Mouse (Mus musculus) CH12.LX (cell line): ENCODE measurements around the gene Lbhd1.

Source experiments
- CTCF ChIP-seq, 2 experiments: IDR thresholded peaks in 1 of 2; conservative IDR thresholded peaks in 1 of 2; 2 replicates each; pipeline ENCODE4 v1.5.1; 2011 to 2012; ENCODE audit warnings: low read depth in 2 of 2, low read length in 2 of 2, improper control_type of control experiment in 1 of 2, inconsistent platforms in 1 of 2, mild to moderate bottlenecking in 1 of 2, moderate library complexity in 1 of 2
- E2F4 ChIP-seq: IDR thresholded peaks from 2 replicates; pipeline ENCODE4 v1.6.1; 2011; ENCODE audit warnings: low read depth, low read length, improper control_type of control experiment; ENCODE audit not compliant: insufficient replicate concordance
- EP300 ChIP-seq: IDR thresholded peaks from 2 replicates; pipeline ENCODE4 v1.6.1; 2011; ENCODE audit warnings: low read length, improper control_type of control experiment
- IRF4 ChIP-seq: IDR thresholded peaks from 2 replicates; pipeline ENCODE4 v1.6.1; 2014; ENCODE audit warnings: low read depth, mild to moderate bottlenecking, inconsistent platforms, low read length, improper control_type of control experiment
- JUND ChIP-seq: conservative IDR thresholded peaks from 2 replicates; pipeline ENCODE4 v1.6.1; 2011; ENCODE audit warnings: low read depth, low read length, improper control_type of control experiment
- POLR2A ChIP-seq: IDR thresholded peaks from 2 replicates; pipeline ENCODE4 v1.6.1; 2011; ENCODE audit warnings: low read depth, mild to moderate bottlenecking, improper control_type of control experiment, low read length
- TBP ChIP-seq: conservative IDR thresholded peaks from 2 replicates; pipeline ENCODE4 v1.6.1; 2011; ENCODE audit warnings: low read depth, low read length, improper control_type of control experiment
- ZMIZ1 ChIP-seq: IDR thresholded peaks from 2 replicates; pipeline ENCODE4 v1.6.1; 2012; ENCODE audit warnings: low read depth, mild to moderate bottlenecking, inconsistent platforms, low read length, improper control_type of control experiment

DNA sequence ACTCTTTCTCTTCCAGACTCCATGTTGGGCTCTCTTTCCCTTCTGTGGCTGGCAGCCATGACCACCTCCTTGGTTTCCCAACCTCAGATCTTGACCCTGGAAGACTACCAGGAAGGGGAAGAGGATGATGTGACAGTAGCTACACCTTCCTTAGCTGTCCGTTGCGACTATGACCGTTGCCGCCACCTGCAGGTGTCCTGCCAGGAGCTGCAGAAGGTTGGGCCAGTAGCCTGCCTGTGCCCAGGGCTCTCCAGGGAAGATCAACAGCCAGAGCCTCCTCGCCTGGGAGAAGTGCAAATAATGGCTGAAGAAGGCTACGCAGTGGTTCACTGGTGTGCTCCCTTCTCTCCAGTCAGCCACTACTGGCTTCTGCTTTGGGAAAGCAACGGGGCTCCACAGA is 31.9 kb upstream of the Lbhd1 start:
- TF ChIP-seq EP300, result no peak
- no peak for TF ChIP-seq JUND
- no peak for TF ChIP-seq IRF4
- TF ChIP-seq POLR2A, result no peak
- peak in 1 of 2 experiments; percentile 47; a peak in 2 of 4 replicates for TF ChIP-seq CTCF (conservative IDR thresholded peaks at IDR 0.05 in 1 of 2, IDR thresholded peaks at IDR 0.05 in 1 of 2; ENCODE audit: low read depth in 2 of 2, low read length in 2 of 2)
- TF ChIP-seq E2F4, result no peak
- no peak for TF ChIP-seq ZMIZ1
- TF ChIP-seq TBP, result no peak
